Mouse (Mus musculus) lung, postnatal 0 days (tissue): ENCODE measurements around the gene Mcidas.
"Not testable (repeated sequence)": the region's sequence is repeated elsewhere in the genome, so short reads cannot be mapped to it uniquely, and the experiment has no call there.

Experiments
- CTCF ChIP-seq: IDR thresholded peaks from 2 replicates; pipeline ENCODE4 v1.5.1; 2016; ENCODE audit warnings: antibody characterized with exemption, mild to moderate bottlenecking
- EP300 ChIP-seq: IDR thresholded peaks from 2 replicates; pipeline ENCODE4 v1.6.1; 2016; ENCODE audit warnings: antibody characterized with exemption, mild to moderate bottlenecking, control low read depth

GRCm38 (mm10) chr13:113013174-113013953 lies 19.7 kb downstream of the Mcidas start:
- TF ChIP-seq CTCF, EP300: not testable (repeated sequence)
